Mouse (Mus musculus): ENCODE data around the gene Fam111a.

Gene Fam111a

DNA sequence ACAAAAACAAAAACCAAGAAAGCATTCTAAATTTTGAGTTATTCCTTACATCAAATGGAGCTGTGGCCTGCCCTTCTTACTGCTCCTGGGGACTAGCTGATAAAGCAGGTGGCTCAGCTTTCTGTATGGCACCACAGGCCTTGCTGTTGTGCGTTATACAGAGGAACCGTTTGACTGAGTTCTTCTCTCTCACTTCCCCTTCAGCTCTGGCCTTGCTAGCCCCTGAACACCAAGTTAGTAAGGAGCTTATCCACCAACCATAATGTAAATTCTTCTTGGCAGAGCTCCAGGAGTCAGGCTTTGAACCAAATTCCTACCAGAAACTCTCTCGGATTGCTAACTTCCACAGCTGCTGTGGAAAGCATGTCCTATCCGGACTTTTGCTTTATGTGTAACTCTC, 21.5 kb downstream of the Fam111a start:
- peak in 1 of 2 experiments; percentile 13 for DNase-seq

DNA sequence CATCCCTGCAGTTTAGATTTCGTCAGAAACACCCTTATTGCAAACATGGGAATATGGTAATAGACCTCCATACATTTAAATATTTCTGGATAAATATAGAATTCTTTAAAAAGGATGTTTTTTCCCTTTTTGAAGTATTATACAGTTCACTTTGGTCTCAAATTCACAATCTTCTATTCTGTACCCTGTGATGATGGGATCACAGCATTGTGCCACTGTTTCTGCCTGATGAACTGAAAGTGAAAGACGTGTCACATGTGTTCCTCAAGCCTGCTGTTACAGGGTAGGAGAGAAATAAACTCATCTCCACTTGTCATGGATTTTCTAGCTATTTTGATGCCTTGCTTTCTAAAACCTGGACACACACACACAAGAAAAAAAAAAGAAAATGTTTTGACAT, 25.3 kb downstream of the Fam111a start:
- no peak for DNase-seq

DNA sequence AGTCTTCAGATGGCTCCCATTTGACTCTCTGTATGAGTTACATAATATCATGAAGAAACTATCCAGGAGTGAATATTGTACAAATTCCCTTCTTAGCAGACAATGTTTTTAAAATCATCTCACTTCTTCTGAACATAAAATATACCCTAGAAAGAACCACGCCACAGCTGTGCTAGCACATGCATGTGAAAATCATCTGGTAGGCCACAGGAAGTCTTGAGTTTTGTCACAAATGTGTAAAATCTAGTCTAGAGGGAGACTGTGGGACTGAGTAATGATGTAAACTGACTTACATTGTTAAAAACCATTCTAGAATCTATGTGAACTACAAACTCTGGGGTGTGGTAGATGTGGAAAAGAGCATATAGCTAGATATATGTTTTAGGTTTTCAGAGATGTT, 26.1 kb downstream of the Fam111a start:
- DNase-seq = no peak

DNA sequence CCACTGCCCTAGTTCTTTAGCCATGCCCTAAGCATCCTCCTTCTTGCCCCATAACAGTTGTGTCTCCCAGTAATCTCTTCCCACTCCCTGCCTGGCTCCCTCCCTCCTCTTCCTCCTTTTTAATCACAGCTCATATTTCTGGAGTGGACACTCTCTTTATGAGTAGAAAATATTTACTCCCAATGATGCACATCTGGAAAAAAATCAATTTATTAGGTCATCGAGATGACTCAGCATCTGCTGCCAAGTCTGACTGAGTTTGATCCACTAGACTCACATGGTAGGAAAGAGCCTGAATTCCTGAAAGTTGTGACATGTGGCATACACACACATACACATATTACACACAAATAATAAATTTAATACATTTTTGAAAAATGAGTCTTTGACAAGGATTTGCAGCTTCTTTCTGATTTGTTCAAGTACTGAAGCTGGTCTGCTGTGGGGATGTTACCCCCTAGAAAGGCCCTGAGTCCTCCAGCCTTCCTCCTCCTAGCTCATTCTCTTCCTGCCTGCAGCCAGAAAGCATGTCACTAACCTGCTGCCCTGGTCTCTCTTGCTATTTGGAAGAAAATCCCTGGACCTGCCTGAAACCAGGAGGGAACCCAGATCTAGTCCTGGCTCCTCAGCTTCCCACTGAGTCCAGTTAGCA, 27.2 kb downstream of the Fam111a start:
- DNase-seq = no peak

DNA sequence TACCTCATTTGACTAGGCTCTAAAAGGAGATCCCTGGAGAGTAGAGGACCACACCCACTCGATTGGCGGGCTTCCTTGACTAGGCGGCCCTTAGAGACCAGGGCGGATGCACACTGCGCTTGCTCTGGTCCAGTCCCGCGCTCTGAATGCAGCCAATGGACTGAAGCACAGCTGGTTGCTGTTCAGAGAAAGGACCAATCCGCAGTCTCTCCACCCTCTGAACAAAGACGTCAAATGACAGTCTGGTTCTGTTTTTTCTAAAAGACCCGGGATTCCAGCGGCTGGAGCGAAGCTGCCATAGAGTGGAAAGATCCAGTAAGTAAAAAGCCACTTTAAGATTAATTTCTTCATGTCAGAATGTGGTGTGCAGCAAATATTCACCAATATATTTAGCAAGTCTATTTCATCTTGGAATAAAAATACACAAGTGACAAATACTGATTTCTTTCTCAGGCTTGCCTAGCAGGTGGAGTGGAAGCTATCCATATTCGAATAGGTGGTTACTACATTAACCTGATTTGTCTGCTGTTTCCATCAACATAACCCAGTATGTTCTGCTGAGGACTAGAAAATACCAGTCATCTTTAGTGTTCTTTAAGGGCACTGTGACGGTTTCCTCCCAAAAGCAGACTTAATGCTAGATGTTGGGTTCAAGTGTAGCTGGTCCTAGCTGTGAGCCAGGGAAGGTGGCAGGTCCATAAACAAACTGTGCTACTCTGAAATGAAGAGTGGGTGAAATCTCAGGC, 27.9 kb downstream of the Fam111a start:
- peak; percentile 89 to 94 for DNase-seq

DNA sequence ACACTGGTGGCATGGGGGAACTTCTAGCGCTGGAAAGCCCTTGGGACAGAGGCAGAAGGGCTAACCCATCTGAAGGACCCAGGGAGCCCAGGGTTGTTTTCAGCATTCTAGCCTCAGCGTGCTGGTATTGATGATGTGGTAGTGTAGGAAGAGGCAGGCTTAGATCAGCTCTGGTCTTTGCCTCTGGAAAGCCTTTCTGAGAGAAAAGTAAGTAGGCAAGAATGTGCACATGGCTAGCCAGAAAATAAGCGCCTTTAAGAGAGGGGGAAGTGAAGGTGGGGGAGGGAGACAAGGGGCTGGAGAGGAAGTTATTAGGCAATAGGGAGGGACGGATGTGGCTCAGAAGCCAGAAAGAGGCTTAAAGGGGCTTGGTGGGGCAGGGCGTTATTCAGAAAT, 28.5 kb downstream of the Fam111a start:
- peak in 1 of 2 experiments; percentile 54 for DNase-seq

DNA sequence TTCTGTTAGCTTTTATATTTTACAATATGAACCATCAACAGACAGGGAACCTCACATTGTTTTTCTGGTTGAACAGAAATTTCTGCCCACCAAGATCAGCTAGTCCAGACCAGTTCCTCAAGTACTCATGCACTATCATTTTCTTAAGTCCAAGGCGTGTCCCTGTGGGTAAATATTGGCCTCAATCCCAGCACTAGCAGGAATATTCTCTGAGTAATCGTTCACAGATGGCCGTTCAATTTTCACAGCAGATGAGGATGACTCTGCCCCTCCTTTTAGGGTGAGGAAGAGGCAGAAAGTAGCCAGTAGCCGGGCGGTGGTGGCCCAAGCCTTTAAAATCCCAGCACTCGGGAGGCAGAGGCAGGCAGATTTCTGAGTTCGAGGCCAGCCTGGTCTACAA, 29.6 kb downstream of the Fam111a start:
- DNase-seq = no peak

DNA sequence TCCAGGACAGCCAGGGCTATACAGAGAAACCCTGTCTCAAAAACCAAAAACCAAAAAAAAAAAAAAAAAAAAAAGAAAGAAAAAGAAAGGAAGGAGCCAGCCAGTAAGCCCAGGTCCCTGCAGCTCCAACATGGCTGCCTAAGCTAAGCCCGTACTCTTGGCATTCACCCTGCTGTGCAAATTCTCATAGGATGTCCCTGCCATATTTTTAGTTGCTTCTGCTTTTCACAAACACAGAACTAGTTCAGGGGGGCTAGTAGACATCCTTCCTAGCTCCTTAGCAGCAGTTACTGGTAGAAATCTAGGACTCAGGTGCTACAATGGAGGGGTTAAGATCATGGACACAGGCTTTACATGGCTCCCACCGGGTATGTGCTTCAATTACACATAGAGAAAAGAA, 30.0 kb downstream of the Fam111a start:
- DNase-seq = no peak

DNA sequence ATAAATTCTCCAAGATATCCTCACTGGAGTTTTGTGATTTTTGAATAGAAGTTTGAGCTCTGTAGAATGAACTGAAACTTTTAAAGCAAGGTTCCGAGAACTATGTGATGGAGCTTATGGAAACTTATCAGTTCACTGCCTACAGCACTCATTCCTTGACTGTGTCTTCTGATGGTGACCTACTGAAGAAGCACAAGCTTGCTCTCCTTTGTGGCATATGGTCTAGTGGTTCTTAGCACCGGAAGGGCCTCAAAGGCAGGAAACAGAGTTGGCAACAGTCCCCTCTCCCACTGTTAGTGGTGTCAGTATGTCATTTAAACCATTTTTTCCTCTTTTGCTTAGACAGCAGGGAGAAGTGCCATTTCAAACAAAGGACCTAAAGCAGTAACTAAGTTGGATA, 31.1 kb downstream of the Fam111a start:
- no peak for DNase-seq

DNA sequence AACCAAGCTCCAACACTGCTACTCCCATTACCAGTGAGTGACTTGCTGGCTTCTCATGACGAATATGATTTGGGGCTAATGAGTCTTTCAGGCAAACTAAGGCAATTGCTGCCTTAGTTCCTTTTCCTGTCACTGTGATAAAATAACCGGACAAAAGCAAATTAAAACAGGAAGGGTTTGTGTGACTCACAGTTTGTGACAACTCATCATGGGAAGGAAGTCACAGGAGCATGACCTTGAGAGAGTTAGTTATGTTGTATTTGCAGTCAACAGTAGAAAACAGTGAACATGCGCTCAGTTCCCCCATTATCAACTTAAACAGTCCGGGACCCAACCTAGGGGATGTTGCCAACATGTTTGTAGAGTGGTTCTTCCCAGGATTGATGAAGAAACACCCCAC, 39.8 kb downstream of the Fam111a start:
- no peak for DNase-seq

DNA sequence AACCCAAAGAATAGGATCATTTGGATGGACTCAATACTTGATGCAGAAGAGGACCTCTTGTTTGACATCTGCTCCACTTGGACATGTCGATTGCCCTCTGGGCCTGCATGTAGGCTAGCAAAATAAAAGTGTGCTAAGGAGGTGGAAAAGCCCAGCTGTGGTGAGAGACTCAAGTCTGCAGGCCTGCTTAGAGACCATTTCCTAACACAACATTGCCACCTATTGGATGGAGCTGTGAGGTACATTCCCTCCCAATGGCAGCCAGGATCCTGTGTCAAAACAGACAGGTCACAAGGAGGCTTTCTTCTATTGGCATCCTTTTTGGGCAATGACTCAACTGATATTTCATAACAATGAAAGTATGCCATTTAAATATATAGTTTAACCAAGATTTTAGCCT, 46.4 kb downstream of the Fam111a start:
- peak in 1 of 2 experiments; percentile 80 for DNase-seq

DNA sequence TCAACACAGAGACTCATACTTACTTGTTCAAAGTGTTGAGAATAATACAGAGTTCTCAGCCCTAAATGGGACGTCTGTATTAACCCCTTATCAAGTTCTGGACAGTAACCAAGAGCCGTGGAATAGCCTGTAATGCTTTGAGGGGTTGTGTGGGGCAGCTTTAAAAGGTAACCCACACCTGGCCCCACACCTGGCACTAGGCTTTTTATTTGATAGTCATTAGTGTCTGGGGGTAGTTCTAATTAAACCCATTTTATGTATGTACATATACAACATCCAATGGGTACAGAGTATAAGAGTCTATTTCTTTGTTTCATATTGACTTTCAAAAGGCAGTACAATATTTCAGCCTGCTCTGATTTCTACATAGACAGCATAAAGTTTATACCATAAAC, 49.6 kb downstream of the Fam111a start:
- no peak for DNase-seq

DNA sequence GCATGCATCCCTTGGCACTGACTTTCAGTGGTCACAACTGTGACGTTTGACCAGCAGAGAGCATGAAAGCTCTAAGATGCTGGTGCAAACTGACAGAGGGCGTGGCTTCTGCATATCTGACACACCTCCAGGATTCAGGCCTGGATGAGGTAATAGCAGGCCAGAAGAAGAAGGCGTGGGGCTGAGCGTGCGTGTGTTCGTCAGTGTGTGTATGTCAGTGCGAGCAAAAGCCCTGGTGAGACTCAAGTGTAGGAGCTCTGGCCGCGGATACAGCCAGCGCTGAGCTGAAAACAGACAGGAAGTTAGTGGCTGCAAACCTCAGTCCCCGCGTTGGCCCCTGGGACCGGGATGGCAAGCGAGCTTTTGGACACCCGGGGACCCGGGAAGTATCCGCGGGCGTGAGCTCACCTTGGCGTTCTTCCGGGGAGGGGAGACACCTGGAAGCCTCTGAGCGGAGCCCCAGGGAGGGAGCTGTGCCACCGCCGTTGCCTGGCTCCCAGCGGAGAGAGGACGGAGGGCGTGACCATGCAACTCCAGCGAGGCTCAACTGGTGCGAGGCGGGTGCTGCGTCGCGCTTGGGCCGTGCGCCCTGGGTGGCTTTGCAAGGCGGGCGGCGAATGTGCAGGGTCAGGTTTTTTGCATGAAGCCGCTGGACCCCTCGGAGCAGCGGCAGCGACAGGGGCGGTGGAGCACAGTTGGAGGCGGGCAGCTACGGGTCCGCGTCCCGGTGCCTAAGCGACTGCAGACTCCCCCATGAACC, 50.2 kb downstream of the Fam111a start:
- peak; percentile 68 to 69 for DNase-seq

DNA sequence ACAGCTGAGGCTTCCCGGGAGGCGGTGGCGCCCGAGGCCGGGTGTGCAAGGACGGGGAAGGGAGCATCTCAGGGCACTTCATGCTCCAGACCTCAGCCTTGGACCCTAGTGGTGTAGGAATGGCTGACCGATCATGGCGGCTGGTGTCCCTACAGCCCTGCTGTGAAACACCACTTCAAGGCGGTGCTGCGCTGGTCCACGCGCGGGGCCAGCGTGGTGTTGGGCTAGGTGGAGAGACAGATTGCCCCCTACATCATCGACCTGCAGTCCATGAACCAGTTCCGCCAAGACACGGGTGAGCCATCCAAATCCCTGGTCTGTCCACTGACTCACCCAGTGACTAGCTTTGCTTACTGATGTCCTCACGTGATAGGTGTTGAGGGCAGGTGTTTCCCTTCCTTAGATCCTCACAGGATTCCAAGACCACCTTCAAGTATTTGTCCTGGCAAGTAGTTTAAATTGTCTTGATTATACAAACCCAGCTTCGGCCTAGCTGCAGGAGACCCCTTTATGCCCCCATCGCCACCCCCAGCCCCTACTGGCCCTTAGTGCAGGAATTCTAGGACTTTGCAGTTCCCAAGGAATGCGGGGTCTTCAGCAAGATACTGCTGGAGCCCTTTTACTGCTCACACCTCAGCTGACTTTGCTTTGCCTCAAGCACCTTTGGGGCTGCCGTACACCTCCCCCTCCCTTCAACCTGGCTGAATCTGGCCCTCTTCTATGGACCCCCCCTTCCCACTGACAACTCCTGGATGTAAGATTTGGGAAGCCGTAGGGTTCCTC, 50.9 kb downstream of the Fam111a start:
- no peak for DNase-seq

DNA sequence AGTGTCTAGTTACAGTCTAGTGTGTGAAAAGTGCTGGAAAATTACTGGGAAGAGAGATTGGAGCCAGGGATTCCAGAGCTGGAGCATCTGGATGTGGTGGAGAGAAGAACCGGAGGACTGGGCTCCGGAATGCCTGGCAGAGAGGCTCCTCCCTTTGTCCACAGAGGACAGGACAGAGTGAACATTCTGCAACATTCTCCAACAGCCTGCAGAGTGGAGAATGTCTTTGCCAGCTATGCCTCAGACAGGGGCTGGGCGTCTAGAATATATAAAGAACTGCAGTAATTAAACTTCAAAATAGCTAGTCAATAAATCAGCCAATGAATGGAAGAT, 51.5 kb downstream of the Fam111a start:
- DNase-seq = no peak

DNA sequence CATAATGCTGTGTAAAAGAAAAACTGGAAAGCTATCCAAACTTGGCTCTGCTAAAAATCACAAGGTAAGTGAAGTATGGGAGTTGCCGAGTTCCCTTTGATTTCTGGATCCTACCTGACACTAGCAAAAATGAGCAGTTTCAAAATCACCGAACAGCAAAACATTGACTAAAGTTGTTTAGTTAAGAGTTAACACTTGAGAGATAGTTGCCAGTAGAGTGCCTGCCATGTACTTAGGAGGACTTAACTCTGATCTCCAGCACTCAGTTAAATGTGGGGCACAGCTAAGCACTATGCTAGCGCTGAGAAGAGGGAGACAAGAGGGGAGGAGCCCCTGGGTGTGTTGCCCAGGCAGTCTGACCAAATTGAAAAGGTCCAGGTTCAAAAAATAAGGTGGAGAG, 53.1 kb downstream of the Fam111a start:
- DNase-seq = no peak

DNA sequence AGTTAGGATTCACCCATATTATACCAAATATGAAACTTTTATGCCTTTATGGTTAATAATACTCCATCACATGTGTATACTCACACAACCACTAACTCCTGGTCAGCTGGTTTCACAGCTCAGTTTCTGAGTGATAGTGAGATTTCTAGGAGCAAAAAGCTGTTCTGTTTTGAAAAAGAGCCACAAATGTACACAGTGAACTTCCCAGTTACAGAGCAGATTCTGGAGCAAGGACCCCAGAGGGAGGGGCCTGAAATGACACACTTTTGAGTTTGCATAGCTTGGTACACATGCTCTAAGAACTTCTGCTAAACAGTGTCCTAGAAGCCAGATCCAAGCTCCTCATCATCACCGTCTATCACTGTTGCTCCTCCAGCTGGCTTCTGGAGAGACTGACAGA, 54.1 kb downstream of the Fam111a start, which contains the start of gene Gm4952:
TSS of gene Gm4952 (plus strand) at position 301 of the 400 bp plus-strand sequence.
- DNase-seq = no peak

DNA sequence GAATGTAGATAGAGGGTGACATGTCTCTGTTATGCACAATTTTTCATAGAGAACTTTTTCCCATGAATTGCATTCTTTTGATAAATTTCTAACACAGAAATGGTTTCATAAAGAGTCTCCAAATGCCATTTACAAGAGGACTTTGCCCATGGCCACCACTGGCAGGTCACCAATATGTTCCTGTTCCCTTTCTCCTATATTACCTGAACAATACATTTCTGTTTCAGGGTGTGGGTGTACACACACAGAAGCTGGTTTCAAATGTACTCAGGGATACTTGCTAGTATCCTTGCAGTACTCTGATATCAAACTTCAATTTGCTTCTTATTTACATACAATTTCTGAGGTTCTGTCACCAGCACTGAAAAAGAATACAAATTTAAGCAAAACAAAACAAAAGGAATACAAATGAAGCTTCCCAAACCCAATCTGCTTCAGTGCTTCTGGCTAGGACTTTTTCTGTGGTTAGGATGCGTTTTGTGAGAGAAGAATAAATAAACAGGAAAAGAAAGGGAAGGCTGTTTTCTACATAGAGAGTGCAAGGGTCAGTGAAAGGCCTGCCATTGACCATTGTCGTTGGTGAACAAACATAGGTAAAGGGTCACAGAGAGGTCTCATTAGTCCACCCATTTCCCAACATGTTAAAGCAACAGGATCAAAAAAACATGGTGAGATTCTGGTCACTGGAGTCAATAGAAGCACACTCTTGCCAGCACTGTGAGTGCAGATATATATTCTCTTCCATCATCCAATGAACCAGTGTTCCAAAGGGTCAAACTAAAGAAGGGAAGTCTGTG, 55.3 kb downstream of the Fam111a start:
- no peak for DNase-seq

DNA sequence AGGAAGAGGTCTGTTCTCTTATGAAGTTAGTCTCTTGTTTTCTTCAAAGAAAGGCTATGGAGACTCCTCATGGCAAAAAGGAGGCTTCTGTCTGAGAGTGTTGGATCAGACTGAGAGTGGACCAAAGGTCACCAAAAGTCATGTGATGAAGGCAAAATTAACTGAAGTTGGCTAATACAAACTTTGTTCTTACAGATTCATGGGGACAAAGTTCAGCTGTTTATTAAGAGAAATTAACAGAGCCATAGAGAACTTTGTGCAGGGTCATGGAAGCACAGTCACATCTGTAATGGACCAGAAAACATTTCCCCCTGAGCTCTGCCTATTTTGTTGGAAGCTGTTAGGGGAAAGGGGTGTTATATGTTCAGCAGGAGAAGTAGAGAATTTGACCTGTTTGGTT, 62.8 kb downstream of the Fam111a start:
- no peak for DNase-seq

DNA sequence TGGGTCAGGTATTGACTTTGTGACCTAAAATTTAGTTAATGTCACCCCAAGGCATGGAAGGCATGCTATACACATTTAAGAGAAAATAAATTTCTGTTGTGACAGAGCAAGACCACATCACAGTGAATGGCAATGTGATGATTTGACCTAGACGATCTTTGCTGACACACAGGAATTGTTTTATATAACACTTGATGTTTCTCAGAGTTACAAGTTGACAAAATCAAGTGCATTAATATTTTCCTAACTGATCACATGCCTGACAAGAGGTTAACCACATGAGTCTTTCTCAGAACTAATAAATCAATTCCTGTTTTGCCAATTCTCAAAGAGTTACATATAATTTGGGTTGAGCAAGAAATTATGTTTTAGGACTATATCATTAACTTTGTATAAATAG, 68.1 kb downstream of the Fam111a start:
- no peak for DNase-seq

DNA sequence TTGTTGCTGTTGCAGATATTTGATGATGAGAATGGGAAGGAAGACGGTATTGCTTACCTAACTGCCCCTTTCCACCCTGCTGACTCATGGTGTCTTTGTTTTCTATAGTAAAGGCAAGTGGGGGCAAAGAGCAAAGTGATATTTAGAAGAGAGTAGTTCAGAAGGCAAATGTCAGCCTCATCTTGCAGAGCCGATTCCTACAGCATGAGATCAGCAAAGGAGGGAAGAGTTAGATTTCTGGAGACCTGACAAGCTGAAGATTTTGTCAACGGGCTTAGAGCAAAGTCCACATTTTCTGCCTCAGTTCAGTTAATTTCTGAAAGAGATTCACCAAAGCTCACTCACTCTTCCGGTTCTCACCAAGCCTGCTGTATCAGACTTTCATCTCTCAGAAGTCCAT, 87.6 kb downstream of the Fam111a start, which contains the start of gene Glyat:
TSS of gene Glyat (plus strand) at position 133 of the 400 bp plus-strand sequence.
- no peak for DNase-seq

DNA sequence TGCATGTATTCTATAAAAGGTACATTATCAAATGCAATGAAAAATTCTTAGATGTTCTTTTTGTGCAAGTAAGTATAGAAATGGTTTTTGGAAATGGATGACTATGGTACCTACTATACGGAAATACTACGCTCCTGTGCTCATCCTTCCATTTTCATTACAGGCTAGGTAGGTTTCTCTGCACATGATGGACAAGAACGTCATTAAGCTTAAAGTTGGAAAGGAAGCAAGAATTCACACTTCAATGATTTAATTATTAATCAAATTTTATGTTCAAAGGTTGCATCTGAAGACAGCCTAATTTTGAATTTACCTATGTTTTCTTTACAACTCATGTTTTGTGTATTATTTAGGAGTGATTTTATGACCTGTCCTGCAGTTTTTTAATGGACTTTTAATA, 88.7 kb downstream of the Fam111a start:
- DNase-seq = no peak
